Mouse (Mus musculus) cerebellum, adult 9-11 months (tissue): ENCODE measurements around the gene Fkbp1b.
A peak's percentile ranks its signal among the peaks of the same experiment; 100 is the strongest.
"Not testable (repeated sequence)": the region's sequence is repeated elsewhere in the genome, so short reads cannot be mapped to it uniquely, and the experiment has no call there.

Experiments used
- DNase-seq: peaks from one replicate; pipeline ENCODE4 v3.0.0; 2022

Fkbp1b gene

DNA sequence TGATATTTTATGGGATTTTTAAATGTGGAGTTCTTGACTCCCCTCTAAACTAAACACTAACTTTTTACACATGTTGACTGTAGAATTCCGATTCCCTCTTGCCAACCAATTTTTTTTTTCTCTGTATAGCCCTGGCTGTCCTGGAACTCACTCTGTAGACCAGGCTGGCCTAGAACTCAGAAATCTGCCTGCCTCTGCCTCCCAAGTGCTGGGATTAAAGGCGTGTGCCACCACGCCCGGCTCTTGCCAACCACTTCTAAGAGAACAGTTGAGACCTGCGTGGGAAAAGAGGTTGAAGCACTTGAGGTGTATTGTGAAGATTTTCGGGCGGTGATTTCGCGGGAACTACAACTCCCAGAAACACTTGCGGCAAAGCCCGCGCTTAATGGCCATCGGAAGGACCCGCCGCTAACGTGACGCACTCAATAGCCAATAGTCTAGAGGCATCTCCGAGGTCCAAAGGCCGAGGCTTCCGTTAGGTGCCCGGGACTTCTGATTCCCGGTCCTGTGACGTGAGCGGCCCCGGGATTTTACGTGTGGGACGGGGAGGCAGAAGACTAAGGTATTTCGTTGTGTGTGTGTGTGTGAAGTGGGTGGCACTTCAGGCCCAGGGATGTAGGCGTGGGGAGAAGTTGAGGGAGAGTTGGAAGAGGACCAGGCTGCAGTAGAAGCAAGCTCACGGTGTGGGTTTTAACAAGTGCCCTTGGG, 1.7 kb upstream of the Fkbp1b start, which contains the start of gene Wdcp:
Wdcp (plus strand) TSS at position 414 of the 708 bp plus-strand sequence.
- peak; percentile 95 for DNase-seq

GRCm38 (mm10) chr12:4842456-4842855, 1.1 kb upstream of the Fkbp1b start:
- DNase-seq = peak; percentile 51

- peak; percentile 63 for DNase-seq
These were observed 650 bp downstream of the Fkbp1b start for GRCm38 (mm10) chr12:4840741-4841140.

DNA sequence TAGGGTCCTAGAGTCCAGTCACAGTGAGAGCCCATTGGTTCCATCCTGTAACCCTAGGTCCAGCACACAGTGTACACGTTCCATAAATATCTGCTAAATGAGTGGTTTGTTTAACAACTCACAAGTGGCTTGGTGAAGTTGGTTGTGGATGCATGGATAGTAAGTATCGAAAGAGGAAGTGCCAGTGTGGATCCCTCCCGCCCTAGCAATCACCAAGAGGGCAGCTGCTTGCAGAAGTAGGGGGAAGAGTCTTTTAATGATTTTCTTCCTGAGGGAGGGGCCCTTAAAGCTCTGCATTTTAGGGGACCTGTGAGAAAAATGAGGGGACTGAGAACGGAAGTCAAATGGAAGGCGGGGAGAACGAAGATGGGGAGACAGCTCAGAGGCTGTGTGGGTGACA, 1.4 kb downstream of the Fkbp1b start:
- no peak for DNase-seq

DNA sequence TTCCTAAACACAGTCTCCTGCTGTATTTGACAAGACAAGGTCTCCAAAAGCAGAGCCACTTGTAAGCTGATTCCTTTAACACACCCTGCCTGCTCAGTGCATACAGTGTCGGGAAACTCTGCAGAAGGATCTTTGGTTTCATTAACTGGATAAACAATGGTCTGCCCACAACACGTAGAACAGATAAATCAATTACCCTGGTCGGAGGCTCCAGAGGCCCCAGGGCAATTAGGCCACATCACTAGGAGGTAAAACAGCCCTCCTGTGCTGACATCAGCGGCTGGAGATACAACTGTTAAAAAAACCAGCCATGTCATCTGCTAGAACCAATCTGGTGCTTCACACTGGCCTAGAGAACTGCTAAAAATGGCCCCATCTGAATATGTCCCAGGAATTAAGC, 4.4 kb downstream of the Fkbp1b start:
- DNase-seq = no peak

- DNase-seq = no peak
These were observed 14.1 kb downstream of the Fkbp1b start for GRCm38 (mm10) chr12:4827256-4827655.

DNA sequence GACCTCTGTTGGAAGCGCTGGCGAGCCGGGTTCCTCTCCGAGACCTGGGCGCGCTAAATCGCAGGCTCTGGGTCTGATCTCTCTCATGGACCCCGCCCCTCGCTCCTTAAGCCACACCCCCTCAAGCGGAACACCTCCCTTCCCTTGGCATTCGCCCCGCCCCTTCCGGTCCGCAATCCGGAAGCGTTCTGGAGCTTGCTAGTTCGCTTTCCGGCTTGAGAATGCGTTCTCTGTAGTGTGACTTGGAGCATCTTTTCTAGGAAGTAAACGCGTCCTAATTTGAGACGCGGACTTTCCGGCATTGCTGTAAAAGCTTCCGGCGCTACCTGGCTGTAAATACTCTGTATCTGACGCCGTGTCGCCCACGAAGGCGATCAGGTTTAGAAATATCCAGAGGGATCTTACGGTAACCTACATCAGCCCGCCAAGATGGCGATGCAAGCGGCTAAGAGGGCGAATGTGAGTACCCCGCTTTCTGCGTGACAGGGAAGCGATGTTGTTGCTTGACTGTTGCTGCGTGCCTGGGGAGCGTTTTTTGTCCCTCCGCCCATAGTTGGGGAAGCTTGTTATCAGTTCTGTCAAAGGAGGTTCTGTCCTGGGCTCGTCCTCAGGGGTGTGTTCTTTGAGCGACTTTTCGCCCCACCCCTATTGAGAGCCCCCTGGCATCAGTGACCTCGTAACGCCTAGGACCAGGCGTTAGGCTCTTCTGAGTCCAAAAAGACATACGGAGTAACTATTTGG, 23.9 kb downstream of the Fkbp1b start, which contains the start of gene Sf3b6:
Sf3b6 (plus strand) TSS at position 184 of the 741 bp plus-strand sequence.
- DNase-seq = peak; percentile 98

DNA sequence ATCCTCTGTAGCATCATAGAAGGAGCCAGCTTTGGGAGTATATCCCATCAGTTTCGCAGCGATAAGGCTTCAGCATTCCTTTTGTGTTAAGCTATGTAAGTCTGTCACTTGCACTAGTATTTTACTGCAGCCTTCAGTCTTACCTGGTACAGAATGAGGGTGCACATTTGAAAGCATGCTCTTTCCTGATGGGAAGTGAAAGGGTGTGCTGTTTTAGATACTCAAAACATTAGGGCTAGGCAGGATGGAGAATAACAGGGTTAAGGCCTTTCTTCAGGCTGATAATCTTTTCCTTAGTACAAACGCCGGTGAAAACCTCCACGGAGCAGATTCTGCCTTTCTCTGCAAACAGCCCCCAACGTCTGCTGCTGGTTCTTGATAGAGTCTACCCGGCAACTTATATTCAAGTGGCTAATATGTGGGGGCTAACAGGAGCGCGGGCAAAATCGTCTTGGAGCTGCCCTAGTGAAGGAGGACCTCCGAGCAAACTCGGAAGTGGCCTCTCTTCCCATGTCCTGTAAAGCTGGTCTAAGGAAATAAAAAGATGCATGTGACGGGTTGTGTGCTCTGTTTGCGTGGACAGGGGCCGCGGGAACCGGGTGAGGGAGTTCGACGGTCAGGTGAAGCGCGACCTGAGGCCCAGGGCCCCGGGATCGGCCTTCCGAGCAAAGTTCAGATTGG, 24.6 kb downstream of the Fkbp1b start:
- DNase-seq = no peak

- no peak for DNase-seq
These were observed 27.8 kb downstream of the Fkbp1b start for GRCm38 (mm10) chr12:4813636-4814035.

DNA sequence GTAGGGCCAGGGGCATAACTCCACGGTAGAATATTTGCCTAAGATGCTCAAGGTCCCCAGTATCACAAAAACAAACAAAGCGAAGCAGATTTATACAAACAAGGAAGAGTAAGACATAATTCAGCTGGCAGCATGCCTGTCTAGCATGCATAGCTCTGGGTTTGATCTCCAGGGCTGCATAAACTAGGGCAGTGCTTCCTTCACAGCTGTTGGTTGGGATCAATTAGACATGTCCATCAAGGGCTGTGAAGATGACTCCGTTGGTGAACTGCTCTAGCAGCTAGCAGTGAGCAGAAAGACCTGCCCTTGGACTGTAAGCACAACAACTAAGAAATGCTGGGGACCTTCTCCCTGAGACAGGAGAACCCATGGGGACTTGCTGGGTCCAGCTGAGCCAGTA, 29.7 kb downstream of the Fkbp1b start:
- DNase-seq = no peak

DNA sequence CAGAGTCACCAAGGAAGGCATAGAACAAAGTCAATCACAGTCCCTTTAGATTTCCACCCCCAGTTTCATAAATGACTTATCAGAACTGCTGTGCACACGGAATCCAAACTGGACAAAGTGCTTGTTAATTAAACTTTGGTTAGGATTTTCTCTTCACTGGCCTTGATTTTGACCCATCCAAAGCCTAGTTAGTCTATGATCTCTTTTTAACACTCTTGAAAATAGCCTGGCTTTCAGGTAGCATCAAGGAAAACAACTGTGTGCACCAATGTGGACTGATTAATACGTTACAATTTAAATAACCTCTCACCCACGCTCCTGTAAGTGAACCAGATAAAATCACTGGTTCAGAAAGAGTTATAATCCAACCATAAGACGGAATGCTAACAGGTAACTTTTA, 30.4 kb downstream of the Fkbp1b start:
- no peak for DNase-seq

GRCm38 (mm10) chr12:4797471-4797870, 43.9 kb downstream of the Fkbp1b start:
- DNase-seq = not testable (repeated sequence)

- no peak for DNase-seq
These were observed 47.7 kb downstream of the Fkbp1b start for GRCm38 (mm10) chr12:4793718-4794117.

DNA sequence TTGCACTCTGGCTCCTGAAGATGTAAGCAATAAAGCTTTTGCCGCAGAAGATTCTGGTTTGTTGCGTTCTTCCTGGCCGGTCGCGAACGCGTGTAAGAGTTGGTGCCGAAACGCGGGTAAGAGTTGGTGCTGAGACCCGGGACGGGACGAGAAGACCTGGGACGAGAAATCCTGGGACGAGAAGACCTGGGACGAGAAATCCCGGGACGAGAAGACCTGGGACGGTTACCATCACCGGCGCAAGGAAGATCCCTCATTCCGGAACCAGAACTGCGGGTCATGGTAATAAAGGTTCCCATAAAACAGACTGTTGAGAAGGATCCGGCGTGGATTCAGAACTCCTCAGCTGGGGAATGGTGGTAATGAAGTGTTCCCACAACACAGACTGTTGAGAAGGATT, 53.3 kb downstream of the Fkbp1b start:
- not testable (repeated sequence) for DNase-seq

- DNase-seq = no peak
These were observed 56.9 kb downstream of the Fkbp1b start for GRCm38 (mm10) chr12:4784466-4784865.

DNA sequence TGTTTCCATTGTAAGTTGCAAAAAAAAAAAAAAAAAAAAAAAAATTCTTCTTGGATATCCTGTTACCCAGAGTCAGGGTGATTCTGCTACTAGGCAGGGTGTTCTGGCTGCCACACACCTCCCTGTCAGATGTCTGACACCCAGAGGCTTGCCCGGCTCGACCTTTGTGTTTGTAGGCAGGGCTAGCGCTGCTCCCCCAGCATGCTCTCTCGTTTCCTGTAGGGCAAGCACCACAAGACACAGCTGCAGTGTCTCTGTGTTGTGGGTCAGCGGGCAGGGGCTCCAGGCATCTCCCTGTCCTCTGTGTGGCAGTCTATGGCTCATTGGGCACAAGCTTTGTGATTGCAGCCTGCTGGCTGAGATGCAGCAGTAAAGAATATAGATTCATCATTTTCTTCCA, 57.8 kb downstream of the Fkbp1b start:
- no peak for DNase-seq
